Mouse (Mus musculus) midbrain, postnatal 0 days (tissue): ENCODE results near the gene Bap1. TPM values are rescaled to one million over a fixed set of nuclear protein-coding genes. Genes with fewer than 3 reads are reported as not detected.

Source experiments
- ATAC-seq: fragments of 200-750 bp; cut with Nextera tagmentation; 2 replicates; pipeline ENCODE4 v1.8.0; 2017; ENCODE audit warnings: moderate number of reproducible peaks, mild to moderate bottlenecking, moderate TSS enrichment, moderate library complexity; ENCODE audit not compliant: low FRiP score
- DNase-seq: peaks from one replicate; pipeline ENCODE4 v3.0.0-alpha.2; 2015; ENCODE audit warnings: low spot score
- H3K27ac ChIP-seq: fragments of 300-500 bp; sonication (generic); 2 replicates; pipeline ENCODE4 v1.5.1; 2014; ENCODE audit warnings: low read depth, mild to moderate bottlenecking, low read length, mixed read lengths
- H3K27me3 ChIP-seq: fragments of 300-500 bp; sonication (generic); 2 replicates; pipeline ENCODE4 v1.6.1; 2014; ENCODE audit warnings: low read length, control low read depth, mixed read lengths; ENCODE audit not compliant: insufficient read depth
- H3K36me3 ChIP-seq: fragments of 300-500 bp; sonication (generic); 2 replicates; pipeline ENCODE4 v1.6.1; 2014; ENCODE audit warnings: low read length, control low read depth, mixed read lengths; ENCODE audit not compliant: insufficient read depth
- H3K4me1 ChIP-seq: fragments of 300-500 bp; sonication (generic); 2 replicates; pipeline ENCODE4 v1.6.1; 2014; ENCODE audit warnings: mild to moderate bottlenecking, control low read depth, antibody characterized with exemption, low read length, mixed read lengths; ENCODE audit not compliant: insufficient read depth
- H3K4me2 ChIP-seq: fragments of 300-500 bp; sonication (generic); 2 replicates; pipeline ENCODE4 v1.6.1; 2014; ENCODE audit warnings: low read depth, mild to moderate bottlenecking, low read length, mixed read lengths; ENCODE audit not compliant: poor library complexity, severe bottlenecking
- H3K4me3 ChIP-seq: fragments of 300-500 bp; sonication (generic); 2 replicates; pipeline ENCODE4 v1.5.1; 2014; ENCODE audit warnings: low read depth, mild to moderate bottlenecking, low read length, moderate library complexity
- H3K9ac ChIP-seq: fragments of 300-500 bp; sonication (generic); replicated peaks from 2 replicates; pipeline ENCODE4 v1.6.1; 2014; ENCODE audit warnings: mild to moderate bottlenecking, low read length, moderate library complexity, mixed read lengths; ENCODE audit not compliant: poor library complexity, severe bottlenecking
- H3K9me3 ChIP-seq: fragments of 300-500 bp; sonication (generic); 2 replicates; pipeline ENCODE4 v1.6.1; 2016; ENCODE audit warnings: low read length, control low read depth
- CTCF ChIP-seq: IDR thresholded peaks from 2 replicates; pipeline ENCODE4 v1.5.1; 2016; ENCODE audit warnings: antibody characterized with exemption, mild to moderate bottlenecking
- WGBS: fragments of 180-500 bp; shearing (Covaris S2); extraction: QIAGEN DNeasy Blood & Tissue Kit; methylation state at CpG from one replicate; pipeline ENCODE4 v1.1.7; 2014; 5-methylcytosine and 5-hydroxymethylcytosine counted together
- polyA plus RNA-seq: library from polyadenylated mRNA; unstranded; fragments of >200 nt; fragmentation: Nextera tagmentation; extraction: Ambion mirVana; gene quantifications from 2 replicates; pipeline ENCODE4 v1.2.1, GENCODE M21; 2015
- total RNA-seq: library from RNA; depleted of rRNA; stranded (reverse); fragments of >200 nt; gene quantifications from 2 replicates; pipeline ENCODE4 v1.2.3, GENCODE M21; 2014; rRNA removed

Gene Bap1
- total RNA-seq (103 and 128 TPM in 2 replicates), polyA plus RNA-seq (112 and 116 TPM in 2 replicates)

- peak; percentile 31; the same call in 1 of the 2 replicates for TF ChIP-seq CTCF
- Histone ChIP-seq H3K9me3 (no peaks in the 10 kb centered on the region), H3K4me1 (peaks cover 10% of the 10 kb centered on the region), H3K4me3 (peak within 1 kb of the TSS; percentile 86), H3K36me3 (peaks cover 31% of the 10 kb centered on the region), H3K27me3 (no peaks in the 10 kb centered on the region), H3K9ac (peak within 1 kb of the TSS; percentile 92), H3K4me2 (peak within 1 kb of the TSS; percentile 85), H3K27ac (peak within 1 kb of the TSS; percentile 95)
- under 1% methylated on average over 71 of the region's 75 CpGs for WGBS
- DNase-seq = peak; percentile 97
- peak; percentile 92 for ATAC-seq
Observed at GRCm38 (mm10) chr14:31251084-31251604, at the start of gene Bap1, which contains the start of gene Phf7. Gene Bap1 (plus strand): TSS chr14:31251450. Gene Phf7 (minus strand): TSS chr14:31251317.

- Histone ChIP-seq H3K36me3 (peaks cover 35% of the 10 kb centered on the region), H3K9ac (peak overlapping the region; percentile 92), H3K27me3 (no peaks in the 10 kb centered on the region), H3K27ac (peak overlapping the region; percentile 92), H3K4me2 (peak overlapping the region; percentile 93), H3K4me1 (peaks cover 9% of the 10 kb centered on the region; the same call in 1 of the 2 replicates), H3K9me3 (no peaks in the 10 kb centered on the region), H3K4me3 (peak overlapping the region; percentile 76)
- 77% methylated on average over 4 of the region's 4 CpGs for WGBS
- no peak for TF ChIP-seq CTCF
- DNase-seq = no peak
- ATAC-seq = no peak
Observed at GRCm38 (mm10) chr14:31204844-31205243, 46.4 kb upstream of the Bap1 start.

GRCm38 (mm10) chr14:31205244-31205561 is 46.0 kb upstream of the Bap1 start:
- peak overlapping the region; percentile 92 for H3K9ac ChIP-seq
- WGBS = 8% methylated on average over 8 of the region's 8 CpGs
- ATAC-seq (peak; percentile 38; the same call in 1 of the 2 replicates), DNase-seq (peak; percentile 37)
- H3K4me3 ChIP-seq = peak overlapping the region; percentile 76
- H3K4me2 ChIP-seq = peak overlapping the region; percentile 93
- H3K9me3 ChIP-seq = no peaks in the 10 kb centered on the region
- peak overlapping the region; percentile 92 for H3K27ac ChIP-seq
- TF ChIP-seq CTCF = no peak
- H3K27me3 ChIP-seq = no peaks in the 10 kb centered on the region
- H3K36me3 ChIP-seq = peaks cover 33% of the 10 kb centered on the region
- H3K4me1 ChIP-seq = peaks cover 9% of the 10 kb centered on the region; the same call in 1 of the 2 replicates

GRCm38 (mm10) chr14:31205562-31206467 is 45.4 kb upstream of the Bap1 start:
- ATAC-seq (peak; percentile 65), DNase-seq (peak; percentile 56)
- H3K27me3 ChIP-seq = no peaks in the 10 kb centered on the region
- peaks cover 9% of the 10 kb centered on the region; the same call in 1 of the 2 replicates for H3K4me1 ChIP-seq
- H3K27ac ChIP-seq = peak overlapping the region; percentile 92
- H3K36me3 ChIP-seq = peaks cover 28% of the 10 kb centered on the region
- peak overlapping the region; percentile 76 for H3K4me3 ChIP-seq
- no peaks in the 10 kb centered on the region for H3K9me3 ChIP-seq
- TF ChIP-seq CTCF = no peak
- H3K4me2 ChIP-seq = peak overlapping the region; percentile 93
- under 1% methylated on average over 39 of the region's 39 CpGs for WGBS
- peak overlapping the region; percentile 92 for H3K9ac ChIP-seq

GRCm38 (mm10) chr14:31206472-31206981 is 44.7 kb upstream of the Bap1 start:
- Histone ChIP-seq H3K4me2 (peak overlapping the region; percentile 93), H3K27ac (peak overlapping the region; percentile 92), H3K4me3 (peak overlapping the region; percentile 76), H3K9me3 (no peaks in the 10 kb centered on the region), H3K9ac (peak overlapping the region; percentile 92), H3K4me1 (peaks cover 9% of the 10 kb centered on the region; the same call in 1 of the 2 replicates), H3K27me3 (no peaks in the 10 kb centered on the region), H3K36me3 (peaks cover 25% of the 10 kb centered on the region)
- ATAC-seq (peak; percentile 78), DNase-seq (peak; percentile 96)
- WGBS = under 1% methylated on average over 37 of the region's 48 CpGs
- TF ChIP-seq CTCF = 0 out of 2 replicates have a peak, but pooled peaks have one; percentile 2
